Mouse (Mus musculus): ENCODE data around the gene Clpb.

- TF ChIP-seq CTCF (IDR thresholded peaks at IDR 0.05; ENCODE audit: extremely low read depth, insufficient read length, insufficient replicate concordance, low read depth, low read length) (no peak), POLR2A (IDR thresholded peaks at IDR 0.05; ENCODE audit: low read depth, low read length) (no peak)
Measured at GRCm38 (mm10) chr7:101690471-101690870, 27.0 kb downstream of the Clpb start.
